Mouse (Mus musculus) spleen, adult 18-20 months (tissue): ENCODE measurements around the gene Ctsz.

Experiments
- DNase-seq, 2 experiments: peaks; one replicate each; pipeline ENCODE4 v3.0.0; 2022; ENCODE audit warnings: mixed read lengths in 2 of 2

The Ctsz gene

DNA sequence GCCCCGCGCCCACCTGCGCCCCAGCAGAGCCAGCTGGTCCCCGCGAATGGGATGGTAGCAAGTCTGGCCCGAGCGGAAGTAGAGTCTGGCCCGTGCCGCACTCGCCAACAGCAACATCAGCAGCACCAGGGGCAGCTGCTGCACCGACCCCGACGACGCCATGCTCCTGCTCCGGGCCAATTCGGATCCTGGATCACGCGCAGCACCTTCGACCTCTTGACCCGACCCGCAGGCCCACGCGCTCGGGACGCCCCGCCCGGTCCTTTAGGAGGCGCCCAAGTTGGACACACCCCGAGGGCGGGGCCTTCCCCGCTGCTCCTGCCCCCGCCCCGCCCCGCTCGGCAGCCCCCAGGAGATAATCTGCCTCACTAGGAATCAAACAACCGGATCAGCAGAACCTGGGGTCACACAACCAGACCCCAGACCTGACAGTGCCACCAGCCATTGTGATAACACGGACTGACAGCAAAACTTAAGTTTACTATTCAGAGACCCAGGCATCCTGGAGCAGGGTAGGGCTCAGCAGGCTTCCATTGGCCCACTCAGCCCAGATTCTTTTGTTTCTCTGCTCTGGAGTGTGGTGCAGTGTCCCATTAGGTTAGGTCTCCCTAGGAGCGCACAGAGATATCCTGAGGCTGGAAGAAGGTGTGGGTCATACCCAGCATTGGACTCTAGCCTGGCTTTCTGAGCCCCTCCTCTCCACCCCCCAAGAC is at the start of gene Ctsz:
TSS of gene Ctsz (minus strand) at position 303 of the 713 bp plus-strand sequence.
- peak; percentile 70 to 86 for DNase-seq

DNA sequence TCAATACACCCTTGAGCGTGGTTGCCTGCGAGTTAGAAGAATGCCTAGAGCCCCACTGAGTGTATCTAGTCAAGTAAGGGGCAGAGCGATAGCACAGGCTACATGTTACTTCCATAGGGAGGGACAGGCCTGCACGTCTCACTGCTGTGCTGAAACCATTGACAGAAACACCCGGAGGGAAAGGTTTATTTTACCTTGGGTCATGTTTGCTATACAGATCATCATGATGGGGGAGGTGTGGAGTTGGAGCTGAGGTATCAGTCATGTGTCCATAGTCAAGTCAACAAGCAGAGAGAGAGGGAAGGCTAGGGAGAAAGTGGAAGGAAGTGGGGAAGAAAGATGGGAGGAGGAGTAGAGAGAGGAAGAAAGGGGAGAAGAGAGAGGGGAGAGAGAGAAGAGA is 48.2 kb upstream of the Ctsz start:
- DNase-seq = no peak

DNA sequence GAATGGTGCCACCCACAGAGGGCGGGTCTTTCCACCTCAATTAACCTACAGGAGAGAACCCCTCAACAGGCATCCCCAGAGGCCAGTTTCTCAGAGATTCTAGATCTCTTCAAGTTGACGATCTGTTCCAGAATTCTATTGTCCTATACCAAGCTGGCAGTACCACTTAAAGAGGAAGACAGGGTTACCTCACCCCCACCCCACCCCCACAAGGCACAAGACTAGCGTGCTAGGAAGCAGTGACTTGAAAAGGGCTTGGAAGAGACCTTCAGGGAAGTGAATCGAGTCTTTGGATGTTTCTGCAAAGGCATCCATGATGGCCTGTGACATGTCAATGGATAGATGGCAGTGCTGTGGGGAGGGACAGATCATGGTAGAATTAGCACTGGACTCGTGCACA is 39.9 kb upstream of the Ctsz start:
- DNase-seq = no peak

GRCm38 (mm10) chr2:174477543-174478319 is 38.9 kb upstream of the Ctsz start:
- DNase-seq = no peak

DNA sequence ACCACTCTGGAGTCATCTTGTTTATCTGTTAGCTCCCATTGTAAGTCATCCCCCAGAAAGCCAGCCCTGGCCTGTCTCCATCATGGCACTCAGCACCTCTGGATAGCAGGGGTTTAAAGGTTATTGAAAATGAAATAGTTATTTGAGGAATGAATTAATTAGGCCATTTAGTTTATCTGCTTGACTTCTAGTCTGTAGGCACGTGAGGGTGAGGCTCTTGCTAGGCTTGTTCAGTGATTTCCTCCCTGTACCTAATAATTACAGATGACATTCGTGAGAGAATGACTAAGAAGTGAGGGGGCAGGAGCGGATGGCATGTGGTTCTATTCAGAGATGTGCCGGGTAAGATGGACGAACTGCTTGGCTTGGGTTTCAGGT is 34.7 kb upstream of the Ctsz start:
- peak in 1 of 2 experiments; percentile 10 for DNase-seq

GRCm38 (mm10) chr2:174472818-174473549 is 34.1 kb upstream of the Ctsz start, which contains the start of gene Prelid3b:
Prelid3b (minus strand) TSS chr2:174473081.
- peak; percentile 99 to 100 for DNase-seq

DNA sequence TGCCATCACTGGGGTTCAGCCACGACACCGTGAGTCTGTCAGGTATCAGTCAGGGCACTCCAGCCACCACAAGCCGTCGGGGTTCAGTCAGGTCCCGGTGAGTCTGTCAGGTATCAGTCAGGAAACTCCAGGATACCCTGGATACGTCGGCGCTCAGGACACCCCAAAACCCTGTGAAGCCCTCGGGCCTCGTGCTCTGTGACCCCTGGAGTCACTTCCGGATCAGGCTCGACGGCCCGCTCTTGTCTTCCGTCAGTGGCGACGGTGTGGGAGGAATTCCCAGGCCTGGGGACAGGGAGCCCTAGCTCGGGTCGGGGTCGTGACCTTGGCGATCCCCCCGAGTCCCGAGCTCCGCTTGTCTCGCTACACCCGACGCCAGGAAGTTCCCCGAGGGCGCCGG is 33.6 kb upstream of the Ctsz start:
- no peak for DNase-seq

DNA sequence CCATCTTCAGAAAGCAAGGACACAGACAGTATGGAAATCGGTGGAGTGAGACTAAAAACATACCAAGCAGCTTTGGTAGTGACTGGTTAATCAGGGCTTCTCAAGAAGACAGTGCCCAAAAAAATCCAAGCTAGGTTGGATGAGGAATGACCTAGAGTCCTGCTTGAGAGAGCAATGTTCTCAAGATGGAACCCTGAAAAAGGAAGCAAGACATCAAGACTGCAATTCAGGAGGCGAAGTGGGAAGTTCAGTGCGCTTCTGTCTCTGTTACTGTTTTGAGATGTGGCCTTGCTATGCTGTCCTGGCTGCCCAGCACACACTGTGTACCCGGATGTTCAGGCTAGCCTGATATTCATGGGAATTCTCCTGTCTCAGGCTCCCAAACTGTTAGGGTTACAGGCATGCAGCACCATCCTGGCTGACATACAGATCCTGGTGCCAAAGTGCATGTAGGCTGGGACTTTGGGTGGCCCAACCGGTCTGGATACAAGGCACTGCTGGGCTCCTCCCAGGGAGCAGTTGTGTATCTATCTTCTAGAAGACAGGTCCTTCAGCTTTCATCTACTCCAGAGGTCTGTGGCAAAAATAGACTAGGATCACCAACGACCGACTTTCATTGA is 32.1 kb upstream of the Ctsz start:
- no peak for DNase-seq

- DNase-seq = no peak
Measured at GRCm38 (mm10) chr2:174470333-174470732, 31.5 kb upstream of the Ctsz start.

GRCm38 (mm10) chr2:174463789-174464523 is 25.1 kb upstream of the Ctsz start, which contains the start of gene Atp5e:
Atp5e (minus strand) TSS chr2:174464105.
- DNase-seq = peak; percentile 92 to 94

DNA sequence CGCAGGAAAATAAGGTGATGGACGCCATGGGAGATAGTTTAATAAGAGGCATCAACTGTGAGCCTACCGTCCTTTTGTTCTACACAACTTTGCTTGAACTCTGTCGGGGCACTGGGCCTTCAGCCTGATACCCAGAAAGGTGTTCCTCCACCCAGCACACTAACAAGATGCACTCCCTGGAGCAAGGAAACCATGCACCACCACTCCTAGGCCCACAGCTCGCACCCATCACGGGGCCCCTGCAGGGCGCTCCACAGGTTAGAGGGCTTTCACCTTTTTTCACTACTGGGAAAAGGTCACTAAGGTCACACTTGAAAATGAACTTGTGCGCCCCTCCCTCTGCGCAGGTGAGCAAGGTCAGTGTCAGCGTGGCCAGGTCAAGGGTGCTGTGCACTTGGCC is 24.5 kb upstream of the Ctsz start:
- DNase-seq = peak; percentile 14 to 20

GRCm38 (mm10) chr2:174459365-174459764 is 20.5 kb upstream of the Ctsz start:
- no peak for DNase-seq

DNA sequence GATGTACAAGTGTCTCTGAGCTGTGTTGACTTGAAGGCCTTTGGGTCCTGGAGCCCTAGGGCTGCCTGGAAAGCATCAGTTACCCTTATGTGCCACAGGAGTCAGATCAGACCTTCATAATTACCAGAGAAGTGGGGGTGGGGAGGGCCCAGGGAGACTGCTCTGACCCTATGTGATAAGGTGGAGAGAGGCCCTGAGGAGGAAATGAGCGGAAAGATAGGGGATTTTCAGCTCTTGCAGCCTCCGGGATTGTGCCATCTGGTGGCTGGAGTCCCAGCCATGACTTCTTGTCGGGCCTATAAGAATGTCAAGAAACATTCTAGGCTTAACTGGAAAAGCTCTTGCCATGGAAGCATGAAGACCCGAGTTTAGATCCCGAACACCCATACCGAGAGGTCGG is 14.8 kb upstream of the Ctsz start:
- no peak for DNase-seq

DNA sequence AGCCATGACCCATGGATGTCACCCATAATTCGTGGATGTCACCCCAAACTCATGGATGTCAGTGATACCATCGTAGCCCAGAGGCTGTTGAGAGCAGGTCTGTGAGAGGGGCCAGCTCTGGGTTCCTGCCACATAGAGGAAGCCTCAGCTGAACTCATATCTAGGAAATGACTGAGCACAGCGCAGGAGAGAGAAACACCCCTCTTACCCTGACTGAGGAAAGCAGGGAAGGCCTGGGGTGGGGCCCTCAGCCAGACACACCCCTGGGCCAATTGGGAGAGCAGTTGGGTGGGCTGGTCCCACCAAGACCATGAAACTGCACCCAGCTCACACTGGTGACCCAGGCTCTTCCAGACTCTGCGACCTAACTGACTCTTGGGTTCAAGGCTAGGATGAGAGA is 11.5 kb upstream of the Ctsz start, which contains the start of gene Tubb1:
TSS of gene Tubb1 (plus strand) at position 343 of the 400 bp plus-strand sequence.
- no peak for DNase-seq

GRCm38 (mm10) chr2:174448405-174448804 is 9.6 kb upstream of the Ctsz start:
- DNase-seq = no peak

DNA sequence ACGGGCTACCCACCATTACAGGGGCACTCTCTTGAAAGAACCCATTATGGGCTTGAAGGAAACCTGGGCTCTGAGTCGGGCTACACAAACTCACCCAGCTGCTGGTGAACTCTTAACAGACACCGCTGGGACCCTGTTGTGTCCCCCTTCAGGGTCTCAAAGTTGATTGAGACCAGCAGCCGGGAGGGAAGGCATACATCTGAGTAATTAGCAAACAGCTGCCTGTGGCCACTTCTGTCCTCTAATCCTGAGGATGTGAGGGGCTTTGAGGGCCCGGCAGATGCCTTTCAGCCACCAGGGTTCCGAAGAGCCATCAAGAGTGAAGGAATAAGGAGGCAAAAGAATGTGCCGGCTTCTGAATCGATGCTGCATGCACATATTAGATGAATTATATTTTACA is 8.1 kb upstream of the Ctsz start:
- no peak for DNase-seq

DNA sequence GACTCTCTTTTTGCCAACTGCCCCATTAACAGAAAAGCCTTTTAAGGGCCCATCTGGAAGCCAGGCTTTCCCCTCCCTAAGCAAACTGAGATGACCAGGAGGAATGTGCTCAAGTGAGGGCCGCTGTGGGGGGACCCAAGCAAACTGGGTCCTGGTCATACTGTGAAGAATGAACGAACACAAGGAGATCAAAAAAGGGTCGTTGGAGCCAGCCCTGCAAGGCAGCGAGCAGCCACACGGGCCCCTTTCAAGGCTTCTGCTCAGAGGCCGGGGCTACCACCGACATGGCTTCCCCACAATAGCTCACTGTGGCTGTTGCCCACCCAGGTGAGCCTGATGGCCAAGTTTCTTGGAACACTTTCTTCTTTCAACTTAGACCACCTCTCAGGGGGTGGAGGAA is 7.7 kb upstream of the Ctsz start:
- DNase-seq = no peak

DNA sequence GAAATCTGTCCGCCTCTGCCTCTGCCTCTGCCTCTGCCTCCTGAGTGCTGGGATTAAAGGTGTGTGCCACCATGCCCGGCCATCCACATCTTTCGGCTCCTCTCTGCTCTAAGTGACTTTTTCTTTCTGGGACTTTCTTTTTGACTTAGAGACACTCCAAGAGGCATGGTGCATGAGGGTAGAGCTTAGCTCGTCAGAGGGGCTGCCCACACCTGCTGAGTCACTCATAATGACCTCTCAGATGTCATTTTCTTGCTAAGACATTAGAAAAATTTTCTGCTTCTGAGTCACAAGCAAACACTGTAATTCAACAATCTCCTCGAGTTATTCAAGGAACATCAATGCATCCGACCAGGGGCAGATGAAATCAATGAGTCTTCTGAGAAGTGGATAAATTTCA is 6.2 kb upstream of the Ctsz start:
- DNase-seq = no peak

DNA sequence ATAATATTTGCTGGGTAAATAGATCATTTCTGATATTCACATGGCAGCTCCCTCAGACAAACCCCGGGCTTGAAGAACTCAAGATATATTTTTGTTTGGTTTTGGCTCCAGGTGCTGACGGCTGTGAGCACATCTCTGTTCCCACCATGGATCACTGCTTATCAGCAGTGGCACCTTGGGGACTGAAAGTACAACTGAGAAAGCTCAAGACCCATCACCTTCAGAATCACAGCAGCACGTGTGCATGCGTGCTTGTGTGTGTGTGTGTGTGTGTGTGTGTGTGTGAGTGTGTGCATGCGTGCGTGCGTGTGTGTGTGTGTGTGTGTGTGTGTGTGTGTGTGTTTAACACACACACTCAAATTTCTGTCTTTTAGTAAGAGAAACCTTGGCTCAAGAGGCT is 5.5 kb upstream of the Ctsz start:
- DNase-seq = no peak

GRCm38 (mm10) chr2:174443046-174443445 is 4.2 kb upstream of the Ctsz start:
- no peak for DNase-seq

DNA sequence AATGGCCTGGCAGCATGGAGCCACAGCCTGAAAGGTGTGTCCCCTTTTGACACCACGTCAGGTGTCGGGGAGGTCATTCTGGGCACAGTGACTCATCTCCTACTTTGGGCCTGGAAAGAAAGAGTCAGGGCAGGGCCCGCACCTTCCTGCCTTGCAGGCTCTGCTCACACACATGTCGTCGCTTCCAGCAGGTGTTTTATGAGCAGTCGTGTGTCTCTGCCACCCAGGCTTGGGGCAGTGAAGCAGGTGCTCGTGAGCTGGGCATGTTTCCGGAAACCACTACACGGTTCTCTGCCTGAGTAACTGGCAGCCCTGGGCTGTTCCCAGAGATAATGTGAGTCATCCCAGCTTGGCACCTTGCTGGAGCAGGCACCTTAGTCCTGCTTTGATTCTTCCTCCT is 3.6 kb upstream of the Ctsz start:
- DNase-seq = no peak

DNA sequence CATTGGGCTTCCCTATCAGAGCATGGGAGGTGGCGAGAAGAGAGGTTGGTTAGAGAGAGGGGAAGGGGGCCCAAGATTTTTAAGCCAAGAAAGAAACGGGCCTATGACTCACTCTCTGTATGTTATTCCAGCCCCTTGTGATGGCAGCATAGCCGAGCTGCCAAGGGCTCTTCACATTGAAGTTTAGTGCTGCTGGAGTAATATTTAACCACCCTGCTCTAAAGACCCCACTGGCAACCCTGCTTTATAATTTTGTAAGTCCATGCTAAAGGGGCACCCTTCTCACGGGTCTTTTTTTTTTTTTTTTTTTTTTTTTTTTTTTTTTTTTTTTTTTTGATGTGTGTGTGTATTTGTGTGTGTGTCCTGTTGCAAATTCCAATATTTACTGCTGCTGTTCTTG is 3.1 kb upstream of the Ctsz start:
- DNase-seq = no peak
